Mouse (Mus musculus) left cerebral cortex, adult 2 months (tissue): ENCODE data around the gene Ceacam14. TPM values are rescaled to one million over a fixed set of nuclear protein-coding genes. Genes with fewer than 3 reads are reported as not detected.

ENCODE experiments used
- DNase-seq, 2 experiments: peaks; one replicate each; pipeline ENCODE4 v3.0.0; 2021 to 2022; ENCODE audit warnings: low spot score in 2 of 2, mixed read lengths in 1 of 2; ENCODE audit errors: extremely low spot score in 1 of 2
- H3K27ac ChIP-seq: fragments of 200-600 bp; 2 replicates; pipeline ENCODE4 v1.8.1; 2022
- H3K4me3 ChIP-seq: fragments of 200-600 bp; 2 replicates; pipeline ENCODE4 v1.8.1; 2022
- CTCF ChIP-seq: fragments of 200-600 bp; IDR thresholded peaks from 2 replicates; pipeline ENCODE4 v1.8.1; 2022; ENCODE audit warnings: antibody characterized with exemption, mild to moderate bottlenecking, moderate library complexity
- intact Hi-C: fragments of 180-260 bp; cut with DNase I; formaldehyde crosslinking; loops from one replicate; pipeline ENCODE4 v1.15.1; 2025
- long read RNA-seq, 2 experiments: library from polyadenylated mRNA; stranded (forward); transcript quantifications; one replicate each; pipeline ENCODE4 v2.0.0; 2021; ENCODE audit warnings: borderline mapping rate in 2 of 2
- total RNA-seq, 2 experiments: library from RNA; stranded (reverse); gene quantifications; 2 replicates each; pipeline ENCODE4 v1.2.3; 2021

Gene Ceacam14
- not detected for total RNA-seq
- long read RNA-seq, experiment 1: 0 reads
- long read RNA-seq, experiment 2: 0 reads

DNA sequence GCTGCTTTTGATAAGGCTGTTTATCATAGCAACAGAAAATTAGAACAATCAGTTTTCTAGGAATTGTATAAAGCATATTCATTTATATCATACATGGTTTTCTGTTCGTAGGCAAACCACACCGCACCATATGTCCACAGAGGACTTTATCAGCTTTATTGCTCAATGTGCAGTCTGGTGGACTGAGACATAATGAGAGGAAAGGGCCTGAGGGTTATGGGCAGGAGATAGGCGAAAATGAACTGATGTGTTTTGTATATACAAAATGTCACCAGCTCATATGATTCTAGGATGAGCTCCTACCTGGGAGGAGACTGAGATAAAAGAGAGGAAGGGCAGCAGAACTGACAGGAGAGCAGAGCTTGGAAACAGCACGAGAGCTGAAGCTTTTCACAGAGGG is at the start of gene Ceacam14:
TSS of gene Ceacam14 (plus strand) at position 301 of the 400 bp plus-strand sequence.
- no peak within 1 kb of the TSS for H3K4me3 ChIP-seq
- no peak for DNase-seq
- intact Hi-C loops: no loop called here
- H3K27ac ChIP-seq: no peak within 1 kb of the TSS
- TF ChIP-seq CTCF: no peak

Other genes with a start within 250 kb of the Ceacam14 start
- not detected for gene Ceacam5, start 99.4 kb upstream of the Ceacam14 start, total RNA-seq
- gene Gm5155, start 59.1 kb downstream of the Ceacam14 start, total RNA-seq: not detected
- not detected for gene Ceacam11, start 159.5 kb downstream of the Ceacam14 start, total RNA-seq
- not detected for gene Ceacam13, start 197.3 kb downstream of the Ceacam14 start, total RNA-seq